Mouse (Mus musculus) stomach, embryonic 16.5 days (tissue): ENCODE results near the gene Cdh16. TPM values are rescaled to one million over a fixed set of nuclear protein-coding genes. Genes with fewer than 3 reads are reported as not detected.

Source experiments
- ATAC-seq: fragments of 200-750 bp; cut with Nextera tagmentation; 2 replicates; pipeline ENCODE4 v1.8.0; 2017; ENCODE audit warnings: moderate number of reproducible peaks, moderate TSS enrichment; ENCODE audit not compliant: insufficient read depth, low FRiP score
- H3K27ac ChIP-seq: fragments of 300-500 bp; sonication (generic); 2 replicates; pipeline ENCODE4 v1.5.1; 2014; ENCODE audit warnings: low read length
- H3K27me3 ChIP-seq: fragments of 300-500 bp; sonication (generic); 2 replicates; pipeline ENCODE4 v1.6.1; 2014; ENCODE audit warnings: low read length, control low read depth, mixed read lengths; ENCODE audit not compliant: control insufficient read depth, insufficient read depth
- H3K36me3 ChIP-seq: fragments of 300-500 bp; sonication (generic); 2 replicates; pipeline ENCODE4 v1.6.1; 2014; ENCODE audit warnings: low read length; ENCODE audit not compliant: control insufficient read depth, insufficient read depth
- H3K4me1 ChIP-seq: fragments of 300-500 bp; sonication (generic); 2 replicates; pipeline ENCODE4 v1.6.1; 2014; ENCODE audit warnings: low read length, control low read depth, mixed read lengths; ENCODE audit not compliant: control insufficient read depth, insufficient read depth
- H3K4me2 ChIP-seq: fragments of 300-500 bp; sonication (generic); 2 replicates; pipeline ENCODE4 v1.6.1; 2014; ENCODE audit warnings: low read depth, low read length, mixed read lengths
- H3K4me3 ChIP-seq: fragments of 300-500 bp; sonication (generic); replicated peaks from 2 replicates; pipeline ENCODE4 v1.5.1; 2014; ENCODE audit warnings: mild to moderate bottlenecking, low read length
- H3K9ac ChIP-seq: fragments of 300-500 bp; sonication (generic); 2 replicates; pipeline ENCODE4 v1.6.1; 2014; ENCODE audit warnings: low read length
- H3K9me3 ChIP-seq: fragments of 300-500 bp; sonication (generic); replicated peaks from 2 replicates; pipeline ENCODE4 v1.6.1; 2016; ENCODE audit warnings: low read length, control low read depth; ENCODE audit not compliant: control insufficient read depth
- WGBS: fragments of 180-500 bp; shearing (Covaris S2); extraction: QIAGEN DNeasy Blood & Tissue Kit; methylation state at CpG from one replicate; pipeline ENCODE4 v1.1.7; 2014; 5-methylcytosine and 5-hydroxymethylcytosine counted together
- polyA plus RNA-seq: library from polyadenylated mRNA; unstranded; fragments of >200 nt; fragmentation: Nextera tagmentation; extraction: Ambion mirVana; gene quantifications from 2 replicates; pipeline ENCODE4 v1.2.1, GENCODE M21; 2015

Cdh16 gene
- polyA plus RNA-seq, 1 experiment from 2014 or later = 2.0 TPM

DNA sequence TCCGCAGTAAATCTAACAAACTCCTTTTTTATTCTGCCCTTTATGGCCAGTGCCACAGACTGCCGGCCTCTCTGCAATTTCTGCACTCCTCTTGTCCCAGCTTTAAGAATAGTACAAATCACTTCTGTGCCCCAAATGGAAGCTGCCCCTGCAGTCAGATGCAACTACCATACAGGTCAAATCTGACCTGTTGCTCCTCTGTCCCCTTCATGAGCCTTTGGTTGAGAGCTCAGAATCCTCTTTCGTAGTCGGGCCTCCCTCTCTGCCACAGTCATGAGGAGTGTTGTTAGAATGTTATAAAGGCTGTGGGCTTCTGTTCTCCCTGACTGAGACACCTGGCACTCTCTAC, 21.0 kb downstream of the Cdh16 start:
- Histone ChIP-seq H3K27me3 (no peaks in the 10 kb centered on the region), H3K9me3 (no peaks in the 10 kb centered on the region), H3K9ac (no peak overlapping the region), H3K4me1 (peaks cover 4% of the 10 kb centered on the region), H3K4me3 (no peak overlapping the region), H3K4me2 (no peak overlapping the region), H3K27ac (no peak overlapping the region), H3K36me3 (no peaks in the 10 kb centered on the region)
- no peak for ATAC-seq
- WGBS = 68% methylated on average over 4 of the region's 4 CpGs

DNA sequence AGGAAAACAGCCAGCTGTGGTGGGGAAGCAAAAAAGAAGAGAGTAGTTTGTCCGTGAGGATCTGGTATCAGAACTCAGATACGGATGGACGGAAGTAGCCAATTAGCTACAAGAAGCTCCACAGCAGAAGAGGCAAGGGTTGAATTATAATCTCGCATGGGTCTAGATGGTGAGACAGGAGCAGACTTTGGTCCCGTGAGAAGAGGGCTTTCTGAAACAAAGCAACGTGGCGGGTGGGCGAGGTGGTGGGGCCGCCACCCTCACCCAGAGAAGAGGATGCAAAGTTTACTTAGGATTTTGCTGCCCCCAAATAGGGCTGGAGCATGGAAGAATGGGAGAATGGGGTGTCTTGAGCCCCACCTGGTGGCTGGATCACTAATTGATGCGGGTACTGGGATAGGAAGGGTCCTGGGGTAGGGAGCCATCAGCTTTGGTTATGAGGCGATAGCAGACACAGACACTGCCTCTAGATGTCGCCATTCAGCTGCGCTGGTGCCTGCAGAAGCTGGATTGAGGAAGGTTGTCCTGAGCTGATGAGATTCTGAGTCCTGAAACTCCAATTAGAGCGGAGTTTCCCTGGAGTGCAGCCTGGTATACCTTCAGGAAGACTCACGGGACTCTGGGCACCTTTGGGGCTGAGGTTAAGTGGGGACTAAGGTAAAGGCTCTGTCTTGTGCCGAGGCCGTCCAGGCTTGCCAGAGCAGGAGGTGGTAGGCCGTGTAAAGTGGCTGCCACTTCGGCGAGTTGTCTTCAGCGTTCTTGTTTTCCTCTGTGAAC, 21.5 kb downstream of the Cdh16 start:
- peak; percentile 86 for ATAC-seq
- Histone ChIP-seq H3K9ac (peak overlapping the region; percentile 60), H3K27ac (no peak overlapping the region)

DNA sequence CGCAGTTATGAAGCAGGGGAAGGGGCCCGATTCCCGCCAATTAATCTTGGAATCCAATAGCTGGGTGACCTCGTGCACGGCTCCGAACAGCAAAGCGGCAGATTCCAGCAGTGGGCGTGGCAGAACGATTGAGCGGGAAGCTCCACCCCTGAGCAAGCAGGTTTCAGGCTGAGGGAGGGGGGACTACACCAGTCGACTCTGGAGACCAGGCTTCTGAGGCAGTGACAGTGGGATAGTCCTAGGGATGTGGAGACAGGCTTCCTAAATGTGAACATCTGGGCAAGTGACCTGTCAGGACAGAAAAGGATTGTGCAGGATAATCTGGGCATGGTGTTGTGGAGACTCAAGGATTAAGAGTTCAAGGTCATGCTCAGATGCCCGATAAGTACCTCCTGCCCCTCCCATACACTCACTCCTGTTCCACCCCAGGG, 22.2 kb downstream of the Cdh16 start:
- peaks cover 9% of the 10 kb centered on the region for H3K4me1 ChIP-seq
- H3K27ac ChIP-seq = no peak overlapping the region
- ATAC-seq = no peak

More for the DNA sequence above, 21.5 kb downstream of the Cdh16 start:
- Histone ChIP-seq H3K36me3 (no peaks in the 10 kb centered on the region), H3K9me3 (no peaks in the 10 kb centered on the region), H3K4me3 (peak overlapping the region; percentile 38), H3K4me2 (peak overlapping the region; percentile 60), H3K27me3 (no peaks in the 10 kb centered on the region), H3K4me1 (peaks cover 7% of the 10 kb centered on the region)
- 23% methylated on average over 21 of the region's 21 CpGs for WGBS

DNA sequence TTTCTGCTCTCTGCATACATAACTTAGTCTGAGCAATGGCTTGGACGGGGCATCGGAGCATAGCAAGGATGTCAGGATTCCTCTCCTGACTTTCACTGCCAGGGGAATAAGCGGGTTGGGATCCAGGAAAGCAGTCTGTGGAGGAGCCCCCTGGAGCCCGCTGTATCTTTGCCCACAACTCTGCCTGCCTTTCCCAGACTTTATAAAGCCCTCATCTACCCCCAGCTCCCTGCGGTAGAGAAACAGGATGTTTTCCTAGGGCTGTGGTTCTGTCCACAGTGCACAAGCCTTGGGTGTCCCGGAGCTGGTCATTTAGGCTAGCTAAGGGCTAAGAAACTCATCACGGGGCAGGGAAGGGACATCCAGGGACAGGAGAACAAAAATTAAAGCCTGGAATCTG, 22.8 kb downstream of the Cdh16 start:
- Histone ChIP-seq H3K27ac (no peak overlapping the region), H3K9ac (peak overlapping the region; percentile 24; the same call in 1 of the 2 replicates), H3K27me3 (no peaks in the 10 kb centered on the region), H3K4me3 (no peak overlapping the region), H3K36me3 (no peaks in the 10 kb centered on the region), H3K4me1 (peaks cover 9% of the 10 kb centered on the region), H3K9me3 (no peaks in the 10 kb centered on the region), H3K4me2 (peak overlapping the region; percentile 60; the same call in 1 of the 2 replicates)
- WGBS = 25% methylated on average over 7 of the region's 7 CpGs
- ATAC-seq = no peak

More for the DNA sequence above, 22.2 kb downstream of the Cdh16 start:
- Histone ChIP-seq H3K4me3 (peak overlapping the region; percentile 38), H3K9me3 (no peaks in the 10 kb centered on the region), H3K27me3 (no peaks in the 10 kb centered on the region), H3K9ac (peak overlapping the region; percentile 60), H3K4me2 (peak overlapping the region; percentile 60), H3K36me3 (no peaks in the 10 kb centered on the region)
- WGBS = 1% methylated on average over 12 of the region's 12 CpGs

DNA sequence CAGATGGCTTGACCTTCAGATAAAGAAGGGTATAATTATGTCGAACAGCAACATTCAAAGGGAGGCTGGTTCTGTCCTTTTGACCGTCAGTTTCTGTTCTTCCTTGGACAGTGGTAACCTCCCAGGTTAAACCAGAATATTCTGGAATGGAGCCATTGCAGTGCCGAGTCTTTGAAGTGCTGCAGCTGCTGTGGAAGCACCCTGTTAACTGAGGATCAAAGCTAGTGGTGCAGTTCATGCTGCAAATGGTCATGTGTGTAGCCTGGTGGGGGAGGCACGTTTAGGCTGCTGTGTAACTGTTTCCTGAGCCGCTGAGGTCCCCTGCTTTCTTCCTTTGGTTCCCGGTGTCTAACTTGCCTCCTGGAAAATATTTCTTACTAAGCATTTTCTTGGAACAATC, 25.7 kb downstream of the Cdh16 start:
- no peak overlapping the region for H3K4me2 ChIP-seq
- no peak overlapping the region for H3K9ac ChIP-seq
- no peaks in the 10 kb centered on the region for H3K9me3 ChIP-seq
- H3K4me3 ChIP-seq = no peak overlapping the region
- 31% methylated on average over 6 of the region's 6 CpGs for WGBS
- H3K36me3 ChIP-seq = peaks cover 14% of the 10 kb centered on the region
- no peaks in the 10 kb centered on the region for H3K27me3 ChIP-seq
- H3K27ac ChIP-seq = no peak overlapping the region
- H3K4me1 ChIP-seq = peaks cover 9% of the 10 kb centered on the region
- no peak for ATAC-seq

DNA sequence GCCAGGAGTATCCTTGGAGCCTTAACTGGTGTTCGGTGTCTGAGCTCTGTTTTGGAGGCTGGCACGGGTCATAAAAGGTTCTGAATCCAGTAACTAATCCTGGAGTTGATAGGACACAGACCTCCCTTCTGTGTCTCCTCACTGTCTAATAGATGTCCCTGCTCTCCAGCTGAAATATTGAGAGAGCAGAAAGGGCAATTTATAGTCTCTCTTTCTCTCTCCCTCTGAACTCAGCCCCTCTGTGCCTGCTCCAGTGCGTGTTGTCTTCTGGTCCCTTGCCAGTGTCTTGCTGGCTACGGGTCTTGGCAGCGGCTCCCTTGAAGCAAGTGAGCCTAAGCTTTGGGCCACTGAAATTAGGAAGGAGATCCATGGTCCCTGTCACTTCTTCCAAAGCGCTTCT, 26.5 kb downstream of the Cdh16 start:
- Histone ChIP-seq H3K9ac (peak overlapping the region; percentile 26; the same call in 1 of the 2 replicates), H3K4me3 (no peak overlapping the region), H3K27me3 (no peaks in the 10 kb centered on the region), H3K4me2 (no peak overlapping the region), H3K4me1 (peaks cover 10% of the 10 kb centered on the region), H3K9me3 (no peaks in the 10 kb centered on the region), H3K36me3 (peaks cover 14% of the 10 kb centered on the region), H3K27ac (peak overlapping the region; percentile 14; the same call in 1 of the 2 replicates)
- WGBS = 52% methylated on average over 6 of the region's 6 CpGs
- no peak for ATAC-seq

DNA sequence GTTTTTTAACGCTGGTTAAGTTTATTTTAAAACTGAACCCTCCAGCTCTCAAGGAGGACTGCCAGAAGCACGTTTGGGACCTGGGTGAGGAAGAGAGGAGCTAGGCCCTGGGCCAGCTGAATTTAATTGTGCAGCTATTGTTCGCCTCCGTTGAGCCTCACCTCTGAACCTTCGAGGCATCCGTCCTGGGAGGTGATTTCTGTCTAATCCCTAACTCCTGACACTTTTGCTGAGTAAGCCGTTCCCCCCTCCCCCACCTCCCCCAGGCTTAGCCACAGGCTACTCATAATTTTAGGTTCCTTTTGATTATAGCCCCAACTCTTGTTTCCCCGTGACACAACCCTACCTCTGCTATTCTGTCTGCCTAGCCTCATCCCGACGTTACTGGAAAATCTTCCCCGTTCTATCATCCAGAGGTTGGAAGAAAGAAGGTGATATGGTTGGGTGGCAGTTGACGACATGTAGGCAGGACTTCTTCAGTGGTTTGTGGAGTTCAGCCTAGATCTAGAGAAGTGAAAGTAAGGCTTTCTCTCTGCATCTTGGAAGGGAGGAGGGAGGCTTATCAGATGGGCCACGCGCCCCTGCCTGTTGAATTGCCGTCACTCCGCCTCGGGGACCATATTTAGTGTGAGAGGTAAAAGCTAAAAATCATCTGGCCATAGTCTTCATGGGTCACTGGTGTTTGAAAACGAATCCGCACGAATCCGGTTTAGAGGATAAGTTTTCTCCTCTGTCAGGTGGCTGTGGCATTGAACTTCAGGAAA, 28.2 kb downstream of the Cdh16 start:
- Histone ChIP-seq H3K27ac (no peak overlapping the region), H3K9me3 (no peaks in the 10 kb centered on the region), H3K4me1 (peaks cover 11% of the 10 kb centered on the region; the same call in 1 of the 2 replicates), H3K4me2 (no peak overlapping the region), H3K36me3 (peaks cover 14% of the 10 kb centered on the region), H3K27me3 (no peaks in the 10 kb centered on the region), H3K9ac (no peak overlapping the region), H3K4me3 (no peak overlapping the region)
- WGBS = 83% methylated on average over 21 of the region's 21 CpGs
- ATAC-seq = no peak

DNA sequence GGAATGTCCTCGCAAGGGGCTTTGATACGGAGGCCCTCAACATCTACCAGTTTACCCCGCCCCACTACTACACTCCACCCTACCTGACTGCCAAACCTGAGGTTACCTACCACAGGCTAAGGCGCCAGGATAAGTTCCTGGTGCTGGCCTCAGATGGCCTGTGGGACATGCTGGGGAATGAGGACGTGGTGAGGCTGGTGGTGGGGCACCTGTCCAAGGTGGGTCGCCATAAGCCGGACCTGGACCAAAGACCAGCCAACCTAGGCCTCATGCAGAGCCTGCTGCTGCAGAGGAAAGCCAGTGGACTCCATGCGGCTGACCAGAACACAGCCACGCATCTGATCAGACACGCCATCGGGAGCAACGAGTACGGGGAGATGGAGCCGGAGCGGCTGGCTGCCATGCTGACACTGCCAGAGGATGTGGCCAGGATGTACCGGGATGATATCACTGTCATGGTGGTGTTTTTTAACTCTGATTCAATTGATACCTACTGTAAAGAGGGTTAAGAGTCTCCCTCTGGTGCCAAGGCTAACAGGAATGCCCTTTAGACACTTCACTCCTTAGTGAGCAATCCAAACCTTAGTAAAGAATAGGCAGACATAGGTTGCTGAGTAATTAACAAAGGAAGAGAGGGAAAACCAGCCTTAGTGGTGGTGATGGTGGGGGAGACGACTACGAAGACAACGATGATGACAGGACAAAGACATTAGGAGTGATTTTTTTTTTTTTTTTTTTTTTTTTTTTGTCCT, 29.4 kb downstream of the Cdh16 start:
- Histone ChIP-seq H3K9me3 (no peaks in the 10 kb centered on the region), H3K27ac (no peak overlapping the region), H3K9ac (no peak overlapping the region), H3K27me3 (no peaks in the 10 kb centered on the region), H3K4me1 (peaks cover 14% of the 10 kb centered on the region; the same call in 1 of the 2 replicates), H3K36me3 (peaks cover 14% of the 10 kb centered on the region), H3K4me3 (no peak overlapping the region), H3K4me2 (no peak overlapping the region)
- ATAC-seq = no peak
- 95% methylated on average over 19 of the region's 19 CpGs for WGBS
